Mouse (Mus musculus) adrenal gland, postnatal 36 days (tissue): ENCODE measurements around the gene Zfp174. TPM values are rescaled to one million over a fixed set of nuclear protein-coding genes. Genes with fewer than 3 reads are reported as not detected.
A peak's percentile ranks its signal among the peaks of the same experiment; 100 is the strongest.
"Not testable (repeated sequence)": the region's sequence is repeated elsewhere in the genome, so short reads cannot be mapped to it uniquely, and the experiment has no call there.

Source experiments
- DNase-seq, 2 experiments: peaks; one replicate each; pipeline ENCODE4 v3.0.0; 2021; ENCODE audit warnings: mixed read lengths in 1 of 2
- long read RNA-seq, 2 experiments: library from polyadenylated mRNA; stranded (forward); transcript quantifications; one replicate each; pipeline ENCODE4 v2.0.0; 2021; ENCODE audit warnings: borderline sequencing depth in 2 of 2
- total RNA-seq, 2 experiments: library from RNA; stranded (reverse); gene quantifications; 2 replicates each; pipeline ENCODE4 v1.2.3; 2021

Gene Zfp174
- 10 to 100 TPM in 1 of 2 experiments, 1 to 10 TPM in 1; 2.5 to 12.0 TPM for total RNA-seq
- long read RNA-seq, experiment 1, full-length matches to known transcripts: 4 of 7 reads
- long read RNA-seq, experiment 1, partial matches to known transcripts: 0 of 7 reads
- long read RNA-seq, experiment 1, other reads (novel, unspliced or antisense): 3 of 7 reads
- long read RNA-seq, experiment 2, full-length matches to known transcripts: 1 of 2 reads
- long read RNA-seq, experiment 2, partial matches to known transcripts: 0 of 2 reads
- long read RNA-seq, experiment 2, other reads (novel, unspliced or antisense): 1 of 2 reads

- peak; percentile 94 to 95 for DNase-seq
These were observed at the start of gene Zfp174 for GRCm38 (mm10) chr16:3846711-3847518. TSS of gene Zfp174 (plus strand) at chr16:3847268.

GRCm38 (mm10) chr16:3808176-3808575, 38.9 kb upstream of the Zfp174 start:
- no peak for DNase-seq

DNA sequence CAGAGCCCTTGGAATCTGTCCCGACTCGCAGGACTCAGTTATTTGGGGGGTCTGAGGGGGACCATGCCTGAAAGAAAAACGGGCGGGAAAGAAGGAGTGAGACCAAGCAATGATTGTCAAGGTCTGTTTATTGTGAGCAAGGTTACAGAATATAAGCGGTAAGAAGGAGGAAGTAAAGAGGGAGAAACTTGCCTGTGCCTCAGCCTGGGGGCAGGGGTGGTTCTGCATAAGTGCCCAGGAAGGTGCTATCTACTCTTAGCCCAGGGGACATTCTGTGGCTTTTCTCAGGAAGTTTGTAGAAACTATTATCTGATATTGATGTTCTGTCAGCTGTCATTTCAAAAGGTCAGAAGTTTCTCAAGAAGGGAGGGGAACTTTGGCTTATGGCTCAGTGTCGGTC, 32.4 kb upstream of the Zfp174 start:
- not testable (repeated sequence) for DNase-seq

GRCm38 (mm10) chr16:3820202-3820601, 26.9 kb upstream of the Zfp174 start:
- DNase-seq: no peak

DNA sequence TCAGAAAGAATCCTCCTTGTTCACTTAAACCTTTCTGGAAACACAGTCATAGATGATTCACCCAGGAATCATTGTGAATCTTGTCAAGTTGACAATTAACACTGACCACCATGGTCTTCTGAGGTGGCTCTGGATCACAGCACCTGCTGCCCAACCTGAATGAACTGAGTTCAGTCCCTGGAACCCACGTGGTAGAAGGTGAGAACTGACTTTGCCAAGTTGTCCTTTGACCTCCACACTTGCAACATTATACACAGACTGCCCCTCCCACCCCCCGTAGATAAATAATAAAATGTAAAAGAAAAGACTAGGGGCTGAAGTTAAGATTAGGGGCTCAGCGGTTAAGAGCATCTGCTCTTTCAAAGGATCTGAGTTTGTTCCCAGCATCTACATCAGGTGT, 19.0 kb upstream of the Zfp174 start:
- no peak for DNase-seq

DNA sequence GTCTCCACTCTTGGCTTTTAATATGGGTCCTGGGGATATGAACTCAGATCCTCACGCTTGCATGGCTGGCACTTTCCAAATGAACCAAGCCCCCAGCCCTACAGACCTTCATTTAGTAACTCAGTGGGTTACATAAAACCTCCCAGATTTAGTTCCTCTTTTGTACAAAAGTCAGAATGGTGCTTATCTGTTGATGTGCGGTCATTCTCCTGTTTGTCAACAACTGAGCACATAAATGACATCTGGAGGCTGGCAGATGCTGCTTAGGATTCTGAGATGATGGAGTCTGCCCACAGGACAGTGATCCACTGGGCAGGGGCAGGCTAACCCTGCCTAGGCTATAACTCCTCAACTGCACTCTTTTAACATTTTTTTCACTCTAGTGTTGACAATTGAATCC, 17.3 kb upstream of the Zfp174 start:
- no peak for DNase-seq

DNA sequence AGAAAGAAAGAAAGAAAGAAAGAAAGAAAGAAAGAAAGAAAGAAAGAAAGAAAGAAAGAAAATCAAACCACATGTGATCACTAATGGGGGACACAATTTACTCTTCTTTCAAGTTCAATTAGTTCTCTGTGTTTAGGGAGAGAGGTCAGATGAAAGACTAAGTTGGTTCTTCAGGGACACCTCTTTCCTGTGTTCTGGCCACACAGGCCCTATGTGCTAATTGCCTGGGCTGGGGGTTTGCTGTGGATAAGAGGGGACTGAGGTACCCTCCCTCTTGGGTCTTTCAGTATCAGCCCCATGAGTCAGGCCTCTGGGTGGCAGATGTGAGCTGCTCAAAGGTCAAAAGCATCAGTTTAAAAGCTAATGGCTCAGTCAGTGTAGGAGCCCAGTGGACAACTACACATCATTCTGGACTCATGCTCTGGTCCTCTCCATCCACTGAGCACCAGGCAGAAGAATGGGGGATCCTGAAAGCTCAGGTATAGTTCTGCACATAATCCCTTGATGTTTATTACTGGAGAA, 16.4 kb upstream of the Zfp174 start, which contains the start of gene Olfr15:
Olfr15 (plus strand) TSS at position 291 of the 522 bp plus-strand sequence.
- no peak for DNase-seq

GRCm38 (mm10) chr16:3835461-3835860, 11.6 kb upstream of the Zfp174 start:
- DNase-seq: no peak

DNA sequence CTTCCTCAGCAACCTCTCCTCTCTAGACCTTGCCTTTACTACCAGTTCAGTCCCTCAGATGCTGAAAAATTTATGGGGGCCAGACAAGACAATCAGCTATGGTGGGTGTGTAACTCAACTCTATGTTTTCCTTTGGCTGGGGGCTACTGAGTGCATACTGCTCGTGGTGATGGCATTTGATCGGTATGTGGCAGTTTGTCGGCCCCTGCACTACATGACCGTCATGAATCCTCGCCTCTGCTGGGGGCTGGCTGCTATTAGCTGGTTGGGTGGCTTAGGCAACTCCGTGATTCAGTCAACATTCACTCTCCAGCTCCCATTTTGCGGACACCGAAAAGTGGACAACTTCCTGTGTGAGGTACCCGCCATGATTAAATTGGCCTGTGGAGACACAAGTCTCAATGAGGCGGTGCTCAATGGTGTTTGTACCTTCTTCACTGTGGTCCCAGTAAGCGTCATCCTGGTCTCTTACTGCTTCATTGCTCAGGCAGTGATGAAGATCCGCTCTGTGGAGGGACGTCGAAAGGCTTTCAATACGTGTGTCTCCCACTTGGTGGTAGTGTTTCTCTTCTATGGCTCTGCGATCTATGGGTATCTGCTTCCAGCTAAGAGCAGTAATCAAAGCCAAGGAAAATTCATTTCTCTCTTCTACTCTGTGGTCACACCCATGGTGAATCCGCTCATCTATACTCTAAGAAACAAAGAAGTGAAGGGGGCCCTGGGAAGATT, 7.7 kb upstream of the Zfp174 start:
- peak; percentile 43 to 45 for DNase-seq

- no peak for DNase-seq
These were observed 4.1 kb upstream of the Zfp174 start for GRCm38 (mm10) chr16:3842989-3843388.

GRCm38 (mm10) chr16:3843796-3844195, 3.3 kb upstream of the Zfp174 start:
- DNase-seq: no peak

- no peak for DNase-seq
These were observed 803 bp downstream of the Zfp174 start for GRCm38 (mm10) chr16:3847871-3848270.

DNA sequence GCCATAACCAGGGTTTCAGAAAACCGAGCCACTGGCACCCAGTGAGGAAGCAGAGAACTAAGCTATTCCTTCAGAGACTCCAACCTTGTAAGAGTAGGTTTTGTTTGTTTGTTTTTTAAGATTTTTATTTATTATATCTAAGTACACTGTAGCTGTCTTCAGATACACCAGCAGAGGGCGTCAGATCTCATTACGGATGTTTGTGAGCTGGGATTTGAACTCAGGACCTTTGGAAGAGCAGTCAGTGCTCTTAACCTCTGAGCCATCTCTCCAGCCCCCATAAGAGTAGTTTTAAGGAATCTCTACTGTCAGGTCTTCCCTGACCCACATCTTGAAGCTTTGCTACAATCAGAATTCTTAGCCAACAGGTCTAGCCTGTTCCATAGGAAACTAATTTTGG, 1.3 kb downstream of the Zfp174 start:
- DNase-seq: no peak

- peak; percentile 81 to 84 for DNase-seq
These were observed 4.2 kb downstream of the Zfp174 start for GRCm38 (mm10) chr16:3851301-3851700.

DNA sequence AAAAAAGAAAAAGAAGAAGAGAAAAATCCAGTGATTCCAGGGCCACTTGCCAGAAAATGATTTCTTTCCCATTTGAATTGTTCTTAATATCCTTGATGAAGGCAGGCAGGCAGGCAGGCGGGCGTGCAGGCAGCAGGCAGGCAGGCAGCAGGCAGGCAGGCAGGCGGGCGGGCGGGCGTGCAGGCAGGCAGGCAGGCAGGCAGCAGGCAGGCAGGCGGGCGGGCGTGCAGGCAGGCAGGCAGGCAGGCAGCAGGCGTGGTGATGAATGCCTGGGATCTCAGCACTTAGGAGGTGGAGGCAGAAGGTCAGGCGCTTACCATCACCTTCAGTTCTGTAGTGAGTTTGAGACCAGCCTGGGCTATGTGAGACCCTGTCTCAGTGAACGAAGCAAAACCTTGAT, 5.5 kb downstream of the Zfp174 start:
- DNase-seq: peak; percentile 30 to 35

- DNase-seq: no peak
These were observed 7.5 kb downstream of the Zfp174 start for GRCm38 (mm10) chr16:3854437-3855182.

DNA sequence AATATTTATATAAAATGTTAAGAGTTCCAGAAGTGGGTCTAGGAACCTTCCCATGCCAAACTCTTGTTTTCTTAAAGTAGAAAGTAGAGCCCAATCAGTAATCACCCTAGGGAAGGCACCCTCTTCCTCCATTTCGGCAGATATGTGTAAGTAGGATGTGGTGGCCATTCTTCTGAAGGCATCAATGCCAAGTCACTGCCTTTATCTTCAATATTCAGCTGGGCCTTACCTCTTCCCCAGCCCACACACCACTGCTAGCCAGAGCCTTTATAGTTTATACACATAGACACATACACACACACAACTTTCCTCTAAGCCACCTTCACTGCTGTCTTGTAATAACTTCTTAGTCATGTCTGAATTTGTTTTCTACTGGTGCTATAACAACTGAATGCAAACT, 8.7 kb downstream of the Zfp174 start:
- no peak for DNase-seq

- no peak for DNase-seq
These were observed 12.2 kb downstream of the Zfp174 start for GRCm38 (mm10) chr16:3859254-3859653.

DNA sequence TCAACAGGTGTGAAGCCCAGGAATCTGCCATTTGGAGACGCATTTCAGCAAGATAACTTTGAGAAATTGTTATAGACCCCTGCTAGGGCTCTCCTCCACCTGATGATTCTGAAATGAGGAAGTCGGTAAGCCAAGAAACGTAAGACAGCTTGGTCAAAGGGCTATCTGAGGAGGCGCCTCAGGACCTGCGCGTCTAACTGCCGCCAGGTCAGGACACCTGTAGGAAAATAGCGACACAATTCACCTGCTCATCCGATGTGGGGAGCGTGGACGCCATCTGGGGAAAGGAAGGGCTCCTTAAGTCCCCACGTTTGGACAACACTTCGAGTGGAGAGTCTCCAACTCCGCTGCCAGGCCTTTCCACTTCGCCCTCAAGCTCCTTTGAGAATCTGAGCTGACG, 24.7 kb downstream of the Zfp174 start:
- DNase-seq: no peak

DNA sequence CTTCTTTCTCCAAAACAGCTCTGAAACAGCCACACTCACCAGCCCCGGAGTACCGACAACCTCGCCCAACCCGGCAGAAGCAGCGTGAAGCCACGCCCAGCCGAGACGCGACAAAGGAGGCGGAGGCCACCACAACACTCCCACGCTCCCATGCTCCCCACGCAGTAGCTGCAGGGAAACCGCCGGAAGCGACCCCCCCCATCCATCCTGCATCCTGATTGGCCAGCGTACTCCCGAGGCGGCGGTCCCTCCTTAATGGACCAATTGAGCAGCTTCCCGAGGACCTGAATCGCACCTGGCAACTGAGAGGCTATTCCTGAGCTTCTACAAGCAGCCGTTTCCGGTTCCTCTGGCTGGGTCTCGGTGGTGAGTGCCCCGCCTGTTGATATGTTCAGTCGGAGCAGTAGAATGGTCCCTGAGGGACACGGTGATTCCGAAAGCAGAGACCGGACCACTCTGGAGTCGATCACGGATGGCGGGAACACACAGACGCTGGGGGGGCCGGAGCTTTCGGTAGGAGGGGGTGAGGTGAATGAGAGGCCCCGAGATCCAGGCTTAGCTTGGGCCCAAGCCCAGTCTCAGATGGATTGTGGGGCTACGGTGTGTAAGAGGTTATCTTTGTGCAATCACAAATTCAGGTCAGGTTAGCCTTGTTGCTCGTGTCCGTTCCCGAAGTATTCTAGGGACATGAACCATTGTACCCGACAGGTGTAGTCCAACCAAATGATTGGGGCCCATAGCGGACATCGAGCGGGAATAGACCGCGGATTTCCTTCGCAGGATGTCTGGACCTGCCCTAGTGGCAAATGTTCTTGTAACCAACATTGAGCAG, 25.4 kb downstream of the Zfp174 start, which contains the start of gene Naa60:
Naa60 (plus strand) TSS at position 160 of the 832 bp plus-strand sequence.
- DNase-seq: peak; percentile 94 to 95

DNA sequence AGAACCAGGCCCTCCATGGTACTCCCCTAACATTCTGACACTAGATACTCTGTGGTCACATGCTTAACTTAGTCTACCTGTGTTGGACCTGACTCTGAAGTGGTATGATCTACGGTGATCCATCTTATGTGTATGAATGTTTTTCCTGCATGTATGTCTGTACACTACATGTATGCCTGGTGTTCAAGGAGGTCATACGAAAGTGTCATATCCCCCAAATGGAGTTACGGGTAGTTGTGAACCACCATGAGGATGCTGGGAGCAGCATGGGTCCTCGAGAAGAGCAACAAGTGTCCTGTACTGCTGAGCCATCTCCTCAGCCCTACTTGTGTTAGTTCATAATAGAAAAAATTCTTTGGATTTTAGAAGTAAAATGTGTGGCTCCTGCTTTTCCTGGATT, 29.3 kb downstream of the Zfp174 start:
- DNase-seq: no peak
